Mouse (Mus musculus): ENCODE measurements around the gene Hic1.
A peak's percentile ranks its signal among the peaks of the same experiment; 100 is the strongest.

The Hic1 gene

GRCm38 (mm10) chr11:75147106-75147845, 22.0 kb downstream of the Hic1 start:
- DNase-seq (ENCODE audit: low spot score): no peak

GRCm38 (mm10) chr11:75145841-75146240, 23.5 kb downstream of the Hic1 start:
- no peak for DNase-seq (ENCODE audit: low spot score)

- no peak for DNase-seq (ENCODE audit: low spot score)
Observed at GRCm38 (mm10) chr11:75142749-75143148, 26.6 kb downstream of the Hic1 start.

- no peak for DNase-seq (ENCODE audit: low spot score)
Observed at GRCm38 (mm10) chr11:75141913-75142312, 27.4 kb downstream of the Hic1 start.

- DNase-seq (ENCODE audit: low spot score): no peak
Observed at GRCm38 (mm10) chr11:75141038-75141437, 28.3 kb downstream of the Hic1 start.

GRCm38 (mm10) chr11:75140431-75140830, 28.9 kb downstream of the Hic1 start:
- DNase-seq (ENCODE audit: low spot score): no peak

GRCm38 (mm10) chr11:75139122-75139963, 30.0 kb downstream of the Hic1 start:
- peak; percentile 51 for DNase-seq (ENCODE audit: low spot score)

- no peak for DNase-seq (ENCODE audit: low spot score)
Observed at GRCm38 (mm10) chr11:75136666-75137398, 32.5 kb downstream of the Hic1 start.

- DNase-seq (ENCODE audit: low spot score): no peak
Observed at GRCm38 (mm10) chr11:75135358-75135757, 34.0 kb downstream of the Hic1 start.

GRCm38 (mm10) chr11:75134485-75135068, 34.7 kb downstream of the Hic1 start:
- no peak for DNase-seq (ENCODE audit: low spot score)

- no peak for DNase-seq (ENCODE audit: low spot score)
Observed at GRCm38 (mm10) chr11:75133951-75134350, 35.4 kb downstream of the Hic1 start.

GRCm38 (mm10) chr11:75133391-75133790, 35.9 kb downstream of the Hic1 start:
- DNase-seq (ENCODE audit: low spot score): no peak

GRCm38 (mm10) chr11:75132278-75132677, 37.0 kb downstream of the Hic1 start:
- peak; percentile 38 for DNase-seq (ENCODE audit: low spot score)

GRCm38 (mm10) chr11:75131300-75131699, 38.0 kb downstream of the Hic1 start:
- no peak for DNase-seq (ENCODE audit: low spot score)

- DNase-seq (ENCODE audit: low spot score): no peak
Observed at GRCm38 (mm10) chr11:75129481-75129880, 39.8 kb downstream of the Hic1 start.

GRCm38 (mm10) chr11:75126384-75126783, 42.9 kb downstream of the Hic1 start:
- DNase-seq (ENCODE audit: low spot score): no peak

GRCm38 (mm10) chr11:75124406-75124805, 44.9 kb downstream of the Hic1 start:
- no peak for DNase-seq (ENCODE audit: low spot score)

GRCm38 (mm10) chr11:75121348-75121747, 48.0 kb downstream of the Hic1 start:
- DNase-seq (ENCODE audit: low spot score): no peak

- no peak for DNase-seq (ENCODE audit: low spot score)
Observed at GRCm38 (mm10) chr11:75119841-75120240, 49.5 kb downstream of the Hic1 start.

- DNase-seq (ENCODE audit: low spot score): no peak
Observed at GRCm38 (mm10) chr11:75119298-75119697, 50.0 kb downstream of the Hic1 start.

- DNase-seq (ENCODE audit: low spot score): no peak
Observed at GRCm38 (mm10) chr11:75118141-75118540, 51.2 kb downstream of the Hic1 start.

GRCm38 (mm10) chr11:75116379-75116778, 52.9 kb downstream of the Hic1 start:
- no peak for DNase-seq (ENCODE audit: low spot score)

Measured in ovary, postnatal 36 days (tissue).